Mouse (Mus musculus) cerebellum, adult 2 months (tissue): ENCODE measurements around the gene Lemd1. TPM values are rescaled to one million over a fixed set of nuclear protein-coding genes. Genes with fewer than 3 reads are reported as not detected.

Experiments
- DNase-seq, 2 experiments: peaks; one replicate each; pipeline ENCODE4 v3.0.0; 2021
- H3K27ac ChIP-seq: fragments of 200-500 bp; 2 replicates; pipeline ENCODE4 v1.5.1; 2012; ENCODE audit warnings: low read length, control low read depth, inconsistent platforms; ENCODE audit not compliant: insufficient read depth
- H3K27me3 ChIP-seq: fragments of 200-500 bp; 2 replicates; pipeline ENCODE4 v1.6.1; 2012; ENCODE audit warnings: inconsistent platforms, mild to moderate bottlenecking, low read length, moderate library complexity; ENCODE audit not compliant: control insufficient read depth, insufficient read depth
- H3K4me1 ChIP-seq: fragments of 200-500 bp; 2 replicates; pipeline ENCODE4 v1.6.1; 2011; ENCODE audit warnings: low read length; ENCODE audit not compliant: control insufficient read depth, insufficient read depth
- H3K4me3 ChIP-seq: fragments of 200-500 bp; replicated peaks from 2 replicates; pipeline ENCODE3; 2011; ENCODE audit warnings: mild to moderate bottlenecking, low read depth, low read length, control low read depth; ENCODE audit not compliant: insufficient read depth
- CTCF ChIP-seq: fragments of 200-500 bp; IDR thresholded peaks from 2 replicates; pipeline ENCODE4 v1.5.1; 2011; ENCODE audit warnings: low read depth, mild to moderate bottlenecking, control low read depth, low read length, moderate library complexity, borderline replicate concordance; ENCODE audit not compliant: insufficient read depth
- POLR2A ChIP-seq: fragments of 200-500 bp; IDR thresholded peaks from 2 replicates; pipeline ENCODE4 v1.6.1; 2011; ENCODE audit warnings: low read length, control low read depth, borderline replicate concordance; ENCODE audit not compliant: insufficient read depth
- WGBS: fragments of 180-500 bp; shearing (Covaris S2); methylation state at CpG from one replicate; pipeline ENCODE4 v1.1.7; 2018; 5-methylcytosine and 5-hydroxymethylcytosine counted together
- polyA plus RNA-seq: library from polyadenylated mRNA; depleted of rRNA; stranded (reverse); fragments of >200 nt; gene quantifications from 2 replicates; pipeline ENCODE4 v1.2.3, GENCODE M21; 2012

Lemd1 gene
- polyA plus RNA-seq, 1 experiment, result 7.1 TPM

DNA sequence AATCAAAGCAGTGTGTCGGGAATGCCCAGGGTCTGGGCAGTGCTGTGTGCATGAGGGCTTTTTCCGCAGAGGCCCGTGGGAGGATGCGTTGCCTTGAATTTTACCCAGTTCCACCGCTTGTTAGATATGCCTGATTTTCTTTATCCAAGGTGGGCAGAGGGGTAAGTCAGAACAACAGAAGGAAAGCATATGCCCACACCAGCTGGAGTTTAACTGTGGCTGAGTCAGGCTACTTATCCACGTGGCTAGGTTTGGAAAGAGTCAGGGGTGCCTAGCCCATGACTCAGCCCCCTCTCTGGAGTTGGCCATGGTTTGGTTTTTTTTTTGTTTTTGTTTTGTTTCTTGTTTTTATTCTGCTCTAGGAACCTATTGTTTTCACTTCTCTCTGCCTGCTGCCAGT lies 8.0 kb downstream of the Lemd1 start:
- Histone ChIP-seq H3K27ac (peak overlapping the region; percentile 67; the same call in 1 of the 2 replicates), H3K27me3 (no peaks in the 10 kb centered on the region), H3K4me1 (peaks cover 11% of the 10 kb centered on the region; the same call in 1 of the 2 replicates), H3K4me3 (no peak overlapping the region)
- TF ChIP-seq CTCF, result no peak
- TF ChIP-seq POLR2A, result no peak
- whole genome bisulfite sequencing, result 76% methylated on average over 6 of the region's 6 CpGs
- DNase-seq, result no peak

DNA sequence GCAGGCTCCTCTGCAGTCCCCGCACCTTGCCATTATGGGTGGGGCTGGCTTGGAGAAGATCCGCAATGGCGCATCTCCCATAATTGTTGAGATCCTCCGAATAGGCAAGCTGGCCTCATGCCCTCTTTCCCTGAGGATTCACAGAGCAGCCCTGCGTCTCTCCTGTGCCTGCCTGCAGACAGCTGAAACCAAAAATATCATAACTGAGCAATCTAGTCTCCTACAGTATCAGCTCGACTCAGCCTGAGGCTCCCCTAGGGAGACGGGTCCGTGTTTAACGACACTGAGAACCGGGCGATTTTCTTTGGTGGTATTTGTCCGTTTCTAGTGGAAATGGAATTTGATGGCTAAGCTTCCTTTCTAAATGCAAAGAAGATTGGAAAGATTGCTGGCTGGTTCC lies 8.7 kb downstream of the Lemd1 start:
- H3K27ac ChIP-seq, result peak overlapping the region; percentile 67
- DNase-seq, result peak; percentile 67
- WGBS, result 4% methylated on average over 12 of the region's 12 CpGs
- peak; percentile 37; the same call in 1 of the 2 replicates for TF ChIP-seq POLR2A
- TF ChIP-seq CTCF, result no peak
- H3K4me3 ChIP-seq, result peak overlapping the region; percentile 79
- no peaks in the 10 kb centered on the region for H3K27me3 ChIP-seq
- H3K4me1 ChIP-seq, result peaks cover 11% of the 10 kb centered on the region; the same call in 1 of the 2 replicates

GRCm38 (mm10) chr1:132200562-132201510 lies 9.6 kb downstream of the Lemd1 start:
- peaks cover 11% of the 10 kb centered on the region; the same call in 1 of the 2 replicates for H3K4me1 ChIP-seq
- no peaks in the 10 kb centered on the region for H3K27me3 ChIP-seq
- H3K4me3 ChIP-seq, result peak overlapping the region; percentile 79
- DNase-seq, result peak; percentile 76 to 93
- H3K27ac ChIP-seq, result peak overlapping the region; percentile 70
- TF ChIP-seq CTCF (peak; percentile 54; the same call in 1 of the 2 replicates), POLR2A (peak; percentile 11; the same call in 1 of the 2 replicates)
- WGBS, result 21% methylated on average over 11 of the region's 11 CpGs

GRCm38 (mm10) chr1:132201511-132201860 lies 10.3 kb downstream of the Lemd1 start:
- WGBS, result 27% methylated on average over 4 of the region's 4 CpGs
- Histone ChIP-seq H3K4me3 (peak overlapping the region; percentile 79), H3K4me1 (peaks cover 11% of the 10 kb centered on the region; the same call in 1 of the 2 replicates), H3K27me3 (no peaks in the 10 kb centered on the region), H3K27ac (0 out of 2 replicates have a peak overlapping the region, but pooled peaks have one; percentile 28)
- no peak for DNase-seq
- TF ChIP-seq POLR2A (no peak), CTCF (no peak)

DNA sequence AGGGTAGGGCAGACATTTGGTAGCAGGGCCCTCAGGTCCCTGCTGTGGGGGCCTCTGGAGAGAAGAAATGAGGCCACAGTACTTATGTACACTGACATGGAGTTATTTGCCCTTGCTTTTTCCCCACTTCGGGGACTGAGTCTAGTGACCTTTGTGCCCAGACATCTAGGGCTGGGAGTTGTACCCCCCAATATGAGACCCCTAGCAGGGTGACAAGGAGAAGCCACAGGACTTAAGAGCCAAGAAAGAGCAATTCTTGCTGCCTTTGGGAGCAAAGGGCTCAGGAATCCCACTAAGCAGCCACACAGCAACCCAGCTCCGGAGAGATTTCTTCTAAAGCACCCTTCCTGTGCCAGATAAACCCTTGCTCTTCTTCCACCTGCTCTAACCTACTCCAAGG lies 10.7 kb downstream of the Lemd1 start:
- H3K4me1 ChIP-seq, result peaks cover 11% of the 10 kb centered on the region; the same call in 1 of the 2 replicates
- no peak for DNase-seq
- H3K4me3 ChIP-seq, result no peak overlapping the region
- no peaks in the 10 kb centered on the region for H3K27me3 ChIP-seq
- H3K27ac ChIP-seq, result 0 out of 2 replicates have a peak overlapping the region, but pooled peaks have one; percentile 28
- WGBS, result 48% methylated on average over 2 of the region's 2 CpGs
- TF ChIP-seq CTCF (no peak), POLR2A (no peak)

DNA sequence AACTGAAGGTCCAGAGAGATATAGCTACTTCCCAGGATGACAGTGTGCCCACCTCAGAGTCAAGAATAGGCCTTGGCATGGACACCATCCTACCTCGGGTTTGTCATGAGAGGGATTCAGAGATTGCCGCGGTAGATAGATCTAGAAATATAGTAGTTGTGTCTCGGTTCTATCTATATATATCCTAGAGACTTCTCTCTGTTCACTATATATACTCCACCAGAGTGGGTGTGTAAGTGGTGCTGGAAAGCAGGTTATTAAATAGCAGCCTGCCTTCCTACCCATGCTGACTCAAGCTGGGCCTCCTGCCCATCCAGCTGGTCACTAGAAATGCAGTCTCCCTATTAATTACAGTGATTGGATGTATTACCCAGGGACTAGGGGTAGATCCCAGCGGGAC lies 11.5 kb downstream of the Lemd1 start:
- H3K27ac ChIP-seq, result no peak overlapping the region
- peaks cover 17% of the 10 kb centered on the region for H3K4me1 ChIP-seq
- H3K4me3 ChIP-seq, result no peak overlapping the region
- DNase-seq, result no peak
- WGBS, result 48% methylated on average over 5 of the region's 5 CpGs
- H3K27me3 ChIP-seq, result no peaks in the 10 kb centered on the region
- TF ChIP-seq POLR2A, result no peak
- no peak for TF ChIP-seq CTCF

- no peak for DNase-seq
- Histone ChIP-seq H3K4me3 (no peak overlapping the region), H3K27me3 (no peaks in the 10 kb centered on the region), H3K4me1 (peaks cover 25% of the 10 kb centered on the region), H3K27ac (no peak overlapping the region)
- no peak for TF ChIP-seq POLR2A
- no peak for TF ChIP-seq CTCF
- 84% methylated on average over 5 of the region's 5 CpGs for WGBS
Measured at GRCm38 (mm10) chr1:132205958-132206357, 14.7 kb downstream of the Lemd1 start.

DNA sequence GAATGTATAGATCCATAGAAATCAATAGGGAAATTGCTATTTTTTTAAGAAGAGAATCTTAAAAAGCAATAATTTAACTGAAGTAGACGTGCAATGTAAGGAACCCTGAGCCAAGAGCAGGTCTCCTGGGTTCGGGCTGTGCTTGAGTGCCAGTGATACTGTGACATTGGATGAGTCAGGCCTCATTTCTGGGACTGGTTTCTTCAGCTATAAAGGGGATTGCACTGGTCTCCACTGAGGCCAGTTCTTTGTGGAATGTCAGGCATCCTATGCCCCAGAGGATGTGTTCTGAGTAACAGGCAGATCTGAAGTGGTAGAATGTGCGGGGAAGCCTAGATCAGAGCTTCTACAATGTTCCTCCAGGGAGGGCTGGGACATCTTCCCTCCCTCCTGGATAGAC lies 15.6 kb downstream of the Lemd1 start:
- no peak for TF ChIP-seq CTCF
- TF ChIP-seq POLR2A, result no peak
- 89% methylated on average over 3 of the region's 3 CpGs for WGBS
- H3K4me1 ChIP-seq, result peaks cover 29% of the 10 kb centered on the region
- 0 out of 2 replicates have a peak overlapping the region, but pooled peaks have one; percentile 4 for H3K27ac ChIP-seq
- no peak overlapping the region for H3K4me3 ChIP-seq
- H3K27me3 ChIP-seq, result no peaks in the 10 kb centered on the region
- DNase-seq, result no peak
